In the genomic region with DNA sequence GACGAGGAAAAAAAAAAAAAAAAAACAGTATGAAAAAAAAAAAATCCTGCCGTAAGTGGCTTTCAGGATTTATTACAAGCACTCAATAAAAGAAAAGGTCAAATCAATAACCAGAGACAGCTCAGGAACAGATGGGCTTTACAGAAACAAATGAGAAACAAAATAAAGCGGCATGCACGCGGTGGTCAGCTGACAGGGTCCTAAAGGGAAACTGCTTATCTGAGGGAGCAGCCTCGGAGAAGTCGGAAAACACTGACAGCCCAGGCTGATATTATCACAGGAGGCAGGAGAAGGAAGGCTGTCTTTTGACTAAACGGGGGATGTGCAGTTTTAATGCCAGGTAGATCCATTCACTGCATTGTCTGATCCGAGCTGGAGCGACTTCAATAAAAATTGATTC, we compare ENCODE assay signal across 8 mouse cellular contexts.
A peak's percentile ranks its signal among the peaks of the same experiment; 100 is the strongest.
DNase-seq lines count a peak whose midpoint lies in the region; ATAC-seq lines count a peak whose summit lies in the region.

No protein-coding gene starts in this region.

- ATAC-seq in kidney, embryonic 15.5 days (replicated peaks; ENCODE audit: low FRiP score), result 0 out of 2 replicates have a peak, but pooled peaks have one; percentile 42
- ATAC-seq in forebrain, embryonic 15.5 days (replicated peaks), result no peak; the same call in 1 of the 2 replicates
- no peak for ATAC-seq in limb, embryonic 11.5 days (ENCODE audit: insufficient number of reproducible peaks, low FRiP score, low TSS enrichment, low read depth)
- ATAC-seq in neural tube, embryonic 13.5 days (ENCODE audit: low read depth), result peak; percentile 69

- no peak for DNase-seq in kidney, adult 9 months
- peak; percentile 42 for DNase-seq in limb, embryonic 11.5 days (ENCODE audit: low spot score)
- DNase-seq in MN1 (ENCODE audit: low spot score), result no peak
- no peak for DNase-seq in thymus, postnatal 36 days
- DNase-seq in T-cell, adult 2 months (ENCODE audit: low spot score), result no peak

- peaks cover 31% of the 10 kb centered on the region for H3K4me1 ChIP-seq in kidney, embryonic 15.5 days
- 0 out of 2 replicates have a peak, but pooled peaks cover 3% of the 10 kb centered on the region for H3K4me1 ChIP-seq in forebrain, embryonic 15.5 days
- H3K4me1 ChIP-seq in limb, embryonic 11.5 days (ENCODE audit: control insufficient read depth, insufficient read depth, low read length), result 0 out of 2 replicates have a peak, but pooled peaks cover 3% of the 10 kb centered on the region
- H3K4me1 ChIP-seq in neural tube, embryonic 13.5 days (replicated peaks), result peaks cover 24% of the 10 kb centered on the region

- H3K27ac ChIP-seq in kidney, embryonic 15.5 days, result 0 out of 2 replicates have a peak overlapping the region, but pooled peaks have one; percentile 11
- no peak overlapping the region for H3K27ac ChIP-seq in forebrain, embryonic 15.5 days (replicated peaks)
- H3K27ac ChIP-seq in limb, embryonic 11.5 days (replicated peaks; ENCODE audit: low read depth, low read length), result no peak overlapping the region
- peak overlapping the region; percentile 43; the same call in 1 of the 2 replicates for H3K27ac ChIP-seq in neural tube, embryonic 13.5 days (replicated peaks)

- H3K4me2 ChIP-seq in kidney, embryonic 15.5 days, result peak overlapping the region; percentile 61
- peak overlapping the region; percentile 33 for H3K4me2 ChIP-seq in forebrain, embryonic 15.5 days (replicated peaks)
- peak overlapping the region; percentile 13 for H3K4me2 ChIP-seq in limb, embryonic 11.5 days (ENCODE audit: low read depth, severe bottlenecking)
- H3K4me2 ChIP-seq in neural tube, embryonic 13.5 days, result peak overlapping the region; percentile 59

- H3K27me3 ChIP-seq in kidney, embryonic 15.5 days, result no peaks in the 10 kb centered on the region
- no peaks in the 10 kb centered on the region for H3K27me3 ChIP-seq in forebrain, embryonic 15.5 days
- no peaks in the 10 kb centered on the region for H3K27me3 ChIP-seq in limb, embryonic 11.5 days (ENCODE audit: control insufficient read depth, insufficient read depth, low read length)
- no peaks in the 10 kb centered on the region for H3K27me3 ChIP-seq in neural tube, embryonic 13.5 days

- H3K36me3 ChIP-seq in kidney, embryonic 15.5 days, result peaks cover 28% of the 10 kb centered on the region
- peaks cover 11% of the 10 kb centered on the region; the same call in 1 of the 2 replicates for H3K36me3 ChIP-seq in forebrain, embryonic 15.5 days
- H3K36me3 ChIP-seq in limb, embryonic 11.5 days (ENCODE audit: control insufficient read depth, insufficient read depth, low read length), result peaks cover 7% of the 10 kb centered on the region
- peaks cover 22% of the 10 kb centered on the region for H3K36me3 ChIP-seq in neural tube, embryonic 13.5 days

- peak overlapping the region; percentile 35 for H3K4me3 ChIP-seq in kidney, embryonic 15.5 days (replicated peaks)
- H3K4me3 ChIP-seq in forebrain, embryonic 15.5 days, result peak overlapping the region; percentile 29
- H3K4me3 ChIP-seq in limb, embryonic 11.5 days (ENCODE audit: low read depth, low read length), result no peak overlapping the region
- H3K4me3 ChIP-seq in neural tube, embryonic 13.5 days, result peak overlapping the region; percentile 39

- no peak overlapping the region for H3K9ac ChIP-seq in kidney, embryonic 15.5 days
- 0 out of 2 replicates have a peak overlapping the region, but pooled peaks have one; percentile 23 for H3K9ac ChIP-seq in forebrain, embryonic 15.5 days (replicated peaks)
- H3K9ac ChIP-seq in limb, embryonic 11.5 days (ENCODE audit: low read length), result no peak overlapping the region
- H3K9ac ChIP-seq in neural tube, embryonic 13.5 days, result peak overlapping the region; percentile 68

- H3K9me3 ChIP-seq in kidney, embryonic 15.5 days (replicated peaks), result no peaks in the 10 kb centered on the region; the same call in 1 of the 2 replicates
- no peaks in the 10 kb centered on the region for H3K9me3 ChIP-seq in forebrain, embryonic 15.5 days
- H3K9me3 ChIP-seq in limb, embryonic 11.5 days (ENCODE audit: control insufficient read depth, low read length), result no peaks in the 10 kb centered on the region
- no peaks in the 10 kb centered on the region for H3K9me3 ChIP-seq in neural tube, embryonic 13.5 days

- WGBS in kidney, embryonic 15.5 days, result 16% methylated on average over 10 of the region's 10 CpGs
- WGBS in forebrain, embryonic 15.5 days, result 54% methylated on average over 10 of the region's 10 CpGs
- WGBS in limb, embryonic 11.5 days, result 56% methylated on average over 10 of the region's 10 CpGs
- WGBS in neural tube, embryonic 13.5 days, result 30% methylated on average over 10 of the region's 10 CpGs

Comparison
In these comparisons a context has a peak if more than half of its experiments do, and no peak if none do; other contexts are left out.
1. ATAC-seq: peak in kidney, embryonic 15.5 days (single experiment) and neural tube, embryonic 13.5 days (single experiment); none in forebrain, embryonic 15.5 days (single experiment) and limb, embryonic 11.5 days (single experiment).
2. H3K27ac ChIP-seq: peak in kidney, embryonic 15.5 days (single experiment) and neural tube, embryonic 13.5 days (single experiment); none in forebrain, embryonic 15.5 days (single experiment) and limb, embryonic 11.5 days (single experiment).
3. H3K9ac ChIP-seq: peak in forebrain, embryonic 15.5 days (single experiment) and neural tube, embryonic 13.5 days (single experiment); none in kidney, embryonic 15.5 days (single experiment) and limb, embryonic 11.5 days (single experiment).
4. Peak in every context shown above with its lines, with median percentiles within 50 percentile points of each other: H3K4me2 ChIP-seq.